Mouse (Mus musculus) adrenal gland, adult 8-10 months (tissue): ENCODE data around the gene Nkiras1. TPM values are rescaled to one million over a fixed set of nuclear protein-coding genes. Genes with fewer than 3 reads are reported as not detected.
"Not testable (repeated sequence)": the region's sequence is repeated elsewhere in the genome, so short reads cannot be mapped to it uniquely, and the experiment has no call there.

Experiments
- DNase-seq: peaks from one replicate; pipeline ENCODE4 v3.0.0; 2022
- total RNA-seq, 4 experiments: library from RNA; stranded (reverse); gene quantifications; 2 replicates each; pipeline ENCODE4 v1.2.4; 2022

The Nkiras1 gene
- 10 to 100 TPM; 24.8 to 27.4 (median 26.1) TPM for total RNA-seq

DNA sequence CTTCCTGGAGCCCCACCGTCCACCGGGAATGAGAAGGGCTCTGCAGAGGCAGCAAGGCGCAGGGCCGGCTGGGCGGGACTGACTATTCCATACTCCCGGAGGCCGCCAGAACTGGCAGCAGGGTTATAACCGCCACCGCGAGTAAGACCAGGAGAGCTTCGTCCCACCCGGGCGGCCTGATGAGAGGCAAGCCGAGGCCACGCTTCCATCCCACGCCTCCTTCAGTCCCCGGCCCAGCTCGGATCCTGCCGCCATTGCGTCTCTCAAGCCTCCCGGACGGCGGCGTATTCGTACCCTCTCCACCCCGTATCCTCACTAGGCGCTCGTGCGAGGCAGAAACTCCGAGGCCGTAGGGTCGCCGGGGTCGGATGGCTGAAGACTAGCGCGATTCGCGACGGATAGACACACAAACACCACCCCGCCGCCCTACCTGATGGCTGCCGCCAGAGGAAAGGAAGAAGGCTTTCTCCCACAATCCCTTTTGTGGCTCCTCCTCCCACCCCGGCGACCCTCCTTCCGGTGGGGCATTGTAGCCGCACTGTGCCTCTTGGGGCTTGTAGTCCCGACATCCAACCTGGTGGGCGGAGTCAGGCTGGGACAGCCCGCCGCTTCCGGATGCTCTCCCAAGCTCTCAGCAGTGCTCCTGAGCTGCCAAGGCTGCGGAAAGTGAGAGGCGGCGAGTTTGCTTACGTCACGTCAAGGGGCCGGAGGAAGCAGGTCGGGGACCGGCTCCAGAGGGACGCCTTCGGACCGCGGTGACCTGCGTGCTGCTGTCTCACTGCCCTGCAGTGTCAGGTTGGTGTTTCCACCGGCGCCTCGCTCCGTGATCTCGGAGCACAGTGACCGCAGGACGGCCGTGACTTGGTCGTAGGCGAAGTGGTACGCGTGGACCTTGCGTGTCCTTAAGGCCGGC, at the start of gene Nkiras1, which contains the start of gene Rpl15:
Gene Nkiras1 (plus strand): TSS at position 608 of the 913 bp plus-strand sequence.
Gene Rpl15 (minus strand): TSS at position 863 of the 913 bp plus-strand sequence.
- peak; percentile 100 for DNase-seq

DNA sequence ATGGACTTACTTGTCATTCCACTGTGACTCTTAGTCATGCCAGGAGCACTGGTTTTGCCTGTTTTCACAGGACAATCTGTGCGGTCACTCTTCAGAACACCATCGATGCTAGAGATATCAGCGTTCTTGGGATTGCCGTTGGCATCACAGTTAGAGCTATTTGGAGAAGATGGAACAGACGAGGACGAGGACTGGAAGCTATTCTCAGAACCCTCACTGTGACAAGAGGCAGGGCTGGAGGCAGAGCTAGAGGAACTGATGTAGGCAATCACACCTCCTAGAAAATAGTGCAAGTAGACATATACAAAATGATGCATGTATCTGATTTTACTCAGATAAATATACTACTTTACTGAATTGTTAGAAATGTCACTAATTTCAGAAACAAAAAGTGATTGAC, 49.0 kb upstream of the Nkiras1 start:
- DNase-seq = no peak

DNA sequence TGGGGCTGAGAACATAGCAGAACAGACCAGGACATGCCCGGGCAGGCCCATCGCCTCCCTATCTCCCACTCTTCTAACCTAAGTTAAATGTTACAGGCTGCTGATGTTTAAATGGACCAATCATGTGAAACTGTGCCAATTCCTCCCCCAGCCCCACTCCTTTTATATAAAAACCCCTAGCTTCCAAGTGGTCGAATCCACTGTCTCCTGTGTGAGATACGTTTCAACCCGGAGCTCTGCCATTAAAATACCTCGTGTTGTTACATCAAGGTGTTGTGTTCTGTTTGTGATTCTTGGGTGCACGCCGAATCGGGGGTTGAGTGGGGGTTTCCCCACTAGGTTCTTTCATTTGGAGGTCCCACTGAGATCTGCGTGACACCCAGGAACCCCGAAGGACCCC, 45.5 kb upstream of the Nkiras1 start:
- not testable (repeated sequence) for DNase-seq

- DNase-seq = not testable (repeated sequence)
Observed at GRCm38 (mm10) chr14:18226181-18226580, 44.8 kb upstream of the Nkiras1 start.

DNA sequence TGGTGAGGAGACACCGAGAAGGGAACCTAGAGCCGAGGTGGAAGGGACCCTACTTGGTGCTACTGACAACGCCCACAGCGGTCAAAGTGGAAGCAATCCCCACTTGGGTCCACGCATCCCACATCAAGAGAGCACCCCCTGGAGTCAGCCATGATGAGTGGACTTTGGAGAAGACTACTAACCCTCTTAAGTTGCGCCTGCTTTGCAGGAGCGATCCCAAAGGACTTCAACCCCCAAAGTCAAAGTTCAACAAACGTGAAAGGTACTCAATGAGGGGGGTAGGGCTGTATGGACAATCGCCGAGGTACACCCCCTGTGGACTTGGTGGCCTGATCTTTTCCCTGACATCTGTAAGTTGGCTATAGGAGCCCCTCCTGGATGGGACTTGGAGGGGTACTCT, 41.2 kb upstream of the Nkiras1 start:
- not testable (repeated sequence) for DNase-seq

DNA sequence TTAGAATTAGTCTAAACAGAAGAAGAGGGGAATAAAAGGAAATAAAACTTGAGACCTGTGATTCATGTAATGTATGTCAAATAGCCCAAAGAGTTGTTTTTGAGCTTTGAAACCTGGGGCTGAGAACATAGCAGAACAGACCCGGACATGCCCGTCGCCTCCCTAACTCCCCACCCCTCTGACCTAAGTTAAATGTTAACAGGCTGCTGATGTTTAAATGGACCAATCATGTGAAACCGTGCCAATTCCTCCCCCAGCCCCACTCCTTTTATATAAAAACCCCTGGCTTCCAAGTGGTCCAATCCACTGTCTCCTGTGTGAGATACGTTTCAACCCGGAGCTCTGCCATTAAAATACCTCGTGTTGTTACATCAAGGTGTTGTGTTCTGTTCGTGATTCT, 39.1 kb upstream of the Nkiras1 start:
- DNase-seq = not testable (repeated sequence)

DNA sequence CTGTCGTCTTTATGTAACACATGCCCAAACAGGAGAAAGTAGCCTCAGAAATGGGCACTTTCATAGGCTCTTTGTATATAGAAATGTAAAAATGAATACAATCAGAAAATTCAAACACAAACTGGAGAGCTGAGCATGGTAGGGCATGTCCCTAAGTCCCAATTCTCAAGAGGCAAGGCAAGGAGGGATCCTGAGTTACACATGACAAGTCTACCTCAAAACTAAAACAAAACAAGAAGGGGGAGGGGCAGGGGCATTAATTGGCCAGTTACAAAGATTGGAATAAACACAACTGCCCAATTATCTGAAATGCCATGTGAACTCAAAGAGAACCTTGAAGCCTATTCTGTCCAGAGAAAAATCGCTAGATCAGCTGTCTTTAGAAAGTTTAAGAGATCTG, 37.9 kb upstream of the Nkiras1 start:
- no peak for DNase-seq

GRCm38 (mm10) chr14:18233981-18234960, 36.7 kb upstream of the Nkiras1 start:
- DNase-seq = no peak

GRCm38 (mm10) chr14:18236496-18237235, 34.3 kb upstream of the Nkiras1 start:
- not testable (repeated sequence) for DNase-seq

GRCm38 (mm10) chr14:18237381-18237780, 33.6 kb upstream of the Nkiras1 start:
- DNase-seq = no peak

- peak; percentile 98 for DNase-seq
Observed at GRCm38 (mm10) chr14:18238131-18238749, 32.7 kb upstream of the Nkiras1 start.

- peak; percentile 100 for DNase-seq
Observed at GRCm38 (mm10) chr14:18238750-18239731, 31.9 kb upstream of the Nkiras1 start, which contains the start of gene Nr1d2. TSS of gene Nr1d2 (minus strand) at chr14:18239127.

GRCm38 (mm10) chr14:18240132-18240531, 30.8 kb upstream of the Nkiras1 start:
- DNase-seq = no peak

DNA sequence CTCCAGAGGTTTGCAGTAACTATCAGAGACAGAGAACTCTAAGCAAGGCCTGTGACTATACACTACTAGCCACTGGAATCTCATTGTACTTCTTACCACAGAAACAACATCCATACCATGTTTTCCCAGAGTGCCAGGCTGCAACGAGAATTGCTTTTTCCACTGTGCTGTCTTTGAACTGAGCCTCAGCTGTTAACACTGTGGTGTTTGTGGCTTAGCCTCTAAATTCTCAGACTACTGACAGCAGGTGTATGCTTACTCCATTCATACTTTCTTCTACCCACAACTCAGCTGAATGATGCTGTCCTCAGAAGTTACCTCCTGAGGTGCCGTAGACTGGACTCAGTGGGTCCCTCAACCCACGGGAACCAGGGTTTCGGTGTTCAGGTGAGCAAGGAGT, 29.1 kb upstream of the Nkiras1 start:
- DNase-seq = no peak

- no peak for DNase-seq
Observed at GRCm38 (mm10) chr14:18242638-18243130, 28.3 kb upstream of the Nkiras1 start.

GRCm38 (mm10) chr14:18261203-18261602, 9.7 kb upstream of the Nkiras1 start:
- DNase-seq = no peak

- DNase-seq = no peak
Observed at GRCm38 (mm10) chr14:18263427-18263826, 7.5 kb upstream of the Nkiras1 start.

GRCm38 (mm10) chr14:18269947-18270528, 898 bp upstream of the Nkiras1 start:
- DNase-seq = not testable (repeated sequence)

GRCm38 (mm10) chr14:18271666-18272065, 730 bp downstream of the Nkiras1 start:
- no peak for DNase-seq

DNA sequence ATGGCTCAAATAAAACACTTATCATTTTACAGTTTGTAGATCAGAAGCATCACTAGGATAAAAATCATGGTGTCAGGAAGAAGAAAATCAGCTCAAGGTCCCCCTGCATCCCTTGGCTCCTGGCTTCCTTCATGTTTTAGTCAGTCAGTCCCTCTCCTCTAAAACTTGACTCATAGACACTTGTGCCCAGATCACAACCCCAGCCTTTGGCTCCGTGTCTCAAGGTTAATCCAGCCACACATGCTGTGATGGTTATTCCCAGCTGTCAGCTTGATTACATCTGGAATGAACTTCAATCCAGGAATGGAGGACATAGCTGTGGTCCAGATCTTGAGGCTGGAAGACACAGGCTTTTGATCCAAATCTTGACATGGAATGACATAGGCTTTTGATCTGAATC, 3.6 kb downstream of the Nkiras1 start:
- DNase-seq = no peak
